Mouse (Mus musculus) liver, embryonic 11.5 days (tissue): ENCODE results near the gene Slc48a1. TPM values are rescaled to one million over a fixed set of nuclear protein-coding genes. Genes with fewer than 3 reads are reported as not detected.

ENCODE experiments used
- ATAC-seq: fragments of 200-750 bp; cut with Nextera tagmentation; replicated peaks from 2 replicates; pipeline ENCODE4 v1.8.0; 2017; ENCODE audit warnings: moderate number of reproducible peaks, mild to moderate bottlenecking, moderate TSS enrichment, moderate library complexity; ENCODE audit not compliant: low FRiP score
- DNase-seq: peaks from one replicate; pipeline ENCODE4 v3.0.0-alpha.2; 2017; ENCODE audit warnings: low spot score
- H3K27ac ChIP-seq: fragments of 300-500 bp; sonication (generic); 2 replicates; pipeline ENCODE4 v1.5.1; 2014; ENCODE audit warnings: mild to moderate bottlenecking, low read depth, low read length, control low read depth
- H3K27me3 ChIP-seq: fragments of 300-500 bp; sonication (generic); replicated peaks from 2 replicates; pipeline ENCODE4 v1.6.1; 2014; ENCODE audit warnings: low read length, mixed read lengths; ENCODE audit not compliant: control insufficient read depth, insufficient read depth
- H3K36me3 ChIP-seq: fragments of 300-500 bp; sonication (generic); 2 replicates; pipeline ENCODE4 v1.6.1; 2014; ENCODE audit warnings: mild to moderate bottlenecking, low read length, moderate library complexity, mixed read lengths; ENCODE audit not compliant: control insufficient read depth, insufficient read depth
- H3K4me1 ChIP-seq: fragments of 300-500 bp; sonication (generic); replicated peaks from 2 replicates; pipeline ENCODE4 v1.6.1; 2014; ENCODE audit warnings: low read length, mixed read lengths; ENCODE audit not compliant: control insufficient read depth, insufficient read depth
- H3K4me2 ChIP-seq: fragments of 300-500 bp; sonication (generic); 2 replicates; pipeline ENCODE4 v1.6.1; 2014; ENCODE audit warnings: mild to moderate bottlenecking, control low read depth, moderate library complexity
- H3K4me3 ChIP-seq: fragments of 300-500 bp; sonication (generic); 2 replicates; pipeline ENCODE4 v1.5.1; 2014; ENCODE audit warnings: low read depth, low read length, control low read depth
- H3K9ac ChIP-seq: fragments of 300-500 bp; sonication (generic); 2 replicates; pipeline ENCODE4 v1.6.1; 2014; ENCODE audit warnings: low read depth, low read length, control low read depth
- H3K9me3 ChIP-seq: fragments of 300-500 bp; sonication (generic); 2 replicates; pipeline ENCODE4 v1.6.1; 2016; ENCODE audit warnings: low read length, inconsistent platforms, mixed read lengths; ENCODE audit not compliant: control insufficient read depth
- WGBS: fragments of 180-500 bp; shearing (Covaris S2); extraction: QIAGEN DNeasy Blood & Tissue Kit; methylation state at CpG from one replicate; pipeline ENCODE4 v1.1.7; 2014; 5-methylcytosine and 5-hydroxymethylcytosine counted together
- polyA plus RNA-seq: library from polyadenylated mRNA; unstranded; fragments of >200 nt; fragmentation: Nextera tagmentation; extraction: Ambion mirVana; gene quantifications from 2 replicates; pipeline ENCODE4 v1.2.1, GENCODE M21; 2014

Slc48a1 gene
- polyA plus RNA-seq, 1 experiment from 2014 or later: 55.0 TPM

- Histone ChIP-seq H3K27me3 (peaks cover 4% of the 10 kb centered on the region), H3K4me3 (peak overlapping the region; percentile 94), H3K9ac (peak overlapping the region; percentile 3; the same call in 1 of the 2 replicates), H3K27ac (peak overlapping the region; percentile 91), H3K4me2 (peak overlapping the region; percentile 89), H3K36me3 (peaks cover 3% of the 10 kb centered on the region; the same call in 1 of the 2 replicates), H3K9me3 (no peaks in the 10 kb centered on the region), H3K4me1 (peaks cover 39% of the 10 kb centered on the region)
- ATAC-seq (no peak), DNase-seq (no peak)
- WGBS: 54% methylated on average over 7 of the region's 7 CpGs
Measured at GRCm38 (mm10) chr15:97787148-97787798, 9.0 kb downstream of the Slc48a1 start.

- ATAC-seq (no peak), DNase-seq (no peak)
- Histone ChIP-seq H3K4me3 (no peak overlapping the region), H3K4me2 (peak overlapping the region; percentile 89), H3K27me3 (no peaks in the 10 kb centered on the region), H3K36me3 (peaks cover 10% of the 10 kb centered on the region; the same call in 1 of the 2 replicates), H3K27ac (peak overlapping the region; percentile 91), H3K9ac (peak overlapping the region; percentile 3; the same call in 1 of the 2 replicates), H3K4me1 (peaks cover 34% of the 10 kb centered on the region), H3K9me3 (no peaks in the 10 kb centered on the region)
- 66% methylated on average over 19 of the region's 19 CpGs for WGBS
Measured at GRCm38 (mm10) chr15:97787799-97788667, 9.7 kb downstream of the Slc48a1 start.

GRCm38 (mm10) chr15:97788821-97789220 lies 10.5 kb downstream of the Slc48a1 start:
- H3K36me3 ChIP-seq: peaks cover 18% of the 10 kb centered on the region; the same call in 1 of the 2 replicates

GRCm38 (mm10) chr15:97789761-97790505 lies 11.6 kb downstream of the Slc48a1 start:
- Histone ChIP-seq H3K9me3 (no peaks in the 10 kb centered on the region), H3K36me3 (peaks cover 21% of the 10 kb centered on the region; the same call in 1 of the 2 replicates), H3K4me1 (peaks cover 31% of the 10 kb centered on the region), H3K4me3 (no peak overlapping the region), H3K27me3 (no peaks in the 10 kb centered on the region), H3K27ac (no peak overlapping the region), H3K4me2 (no peak overlapping the region), H3K9ac (no peak overlapping the region)
- DNase-seq: no peak
- WGBS: 59% methylated on average over 20 of the region's 20 CpGs
- ATAC-seq: no peak

More at GRCm38 (mm10) chr15:97788821-97789220, 10.5 kb downstream of the Slc48a1 start:
- ATAC-seq: no peak
- Histone ChIP-seq H3K9me3 (no peaks in the 10 kb centered on the region), H3K9ac (no peak overlapping the region), H3K27ac (0 out of 2 replicates have a peak overlapping the region, but pooled peaks have one; percentile 45), H3K4me1 (peaks cover 33% of the 10 kb centered on the region), H3K4me2 (no peak overlapping the region; the same call in 1 of the 2 replicates), H3K27me3 (no peaks in the 10 kb centered on the region), H3K4me3 (no peak overlapping the region)
- WGBS: 62% methylated on average over 6 of the region's 6 CpGs
- no peak for DNase-seq

- peaks cover 28% of the 10 kb centered on the region for H3K36me3 ChIP-seq
Measured at GRCm38 (mm10) chr15:97791126-97791700, 12.9 kb downstream of the Slc48a1 start.

GRCm38 (mm10) chr15:97793386-97794153 lies 15.2 kb downstream of the Slc48a1 start:
- H3K9me3 ChIP-seq: no peaks in the 10 kb centered on the region
- no peaks in the 10 kb centered on the region for H3K27me3 ChIP-seq
- H3K27ac ChIP-seq: no peak overlapping the region
- no peak for ATAC-seq
- DNase-seq: no peak
- peaks cover 33% of the 10 kb centered on the region for H3K36me3 ChIP-seq
- H3K9ac ChIP-seq: no peak overlapping the region
- H3K4me1 ChIP-seq: no peaks in the 10 kb centered on the region; the same call in 1 of the 2 replicates
- H3K4me3 ChIP-seq: no peak overlapping the region
- H3K4me2 ChIP-seq: no peak overlapping the region
- 91% methylated on average over 18 of the region's 18 CpGs for WGBS

More at GRCm38 (mm10) chr15:97791126-97791700, 12.9 kb downstream of the Slc48a1 start:
- Histone ChIP-seq H3K4me2 (no peak overlapping the region), H3K9ac (no peak overlapping the region), H3K27me3 (no peaks in the 10 kb centered on the region), H3K9me3 (no peaks in the 10 kb centered on the region), H3K4me3 (no peak overlapping the region), H3K4me1 (peaks cover 20% of the 10 kb centered on the region), H3K27ac (no peak overlapping the region)
- ATAC-seq (no peak), DNase-seq (no peak)
- 89% methylated on average over 11 of the region's 11 CpGs for WGBS

GRCm38 (mm10) chr15:97794268-97794667 lies 15.9 kb downstream of the Slc48a1 start:
- H3K4me3 ChIP-seq: no peak overlapping the region
- WGBS: 72% methylated on average over 5 of the region's 5 CpGs
- no peaks in the 10 kb centered on the region for H3K27me3 ChIP-seq
- no peaks in the 10 kb centered on the region for H3K9me3 ChIP-seq
- H3K27ac ChIP-seq: no peak overlapping the region
- DNase-seq (no peak), ATAC-seq (no peak)
- peaks cover 34% of the 10 kb centered on the region for H3K36me3 ChIP-seq
- H3K9ac ChIP-seq: no peak overlapping the region
- no peak overlapping the region for H3K4me2 ChIP-seq
- no peaks in the 10 kb centered on the region; the same call in none of the 2 replicates for H3K4me1 ChIP-seq
